9 mouse cellular contexts compared by ENCODE assay signal in the genomic region with DNA sequence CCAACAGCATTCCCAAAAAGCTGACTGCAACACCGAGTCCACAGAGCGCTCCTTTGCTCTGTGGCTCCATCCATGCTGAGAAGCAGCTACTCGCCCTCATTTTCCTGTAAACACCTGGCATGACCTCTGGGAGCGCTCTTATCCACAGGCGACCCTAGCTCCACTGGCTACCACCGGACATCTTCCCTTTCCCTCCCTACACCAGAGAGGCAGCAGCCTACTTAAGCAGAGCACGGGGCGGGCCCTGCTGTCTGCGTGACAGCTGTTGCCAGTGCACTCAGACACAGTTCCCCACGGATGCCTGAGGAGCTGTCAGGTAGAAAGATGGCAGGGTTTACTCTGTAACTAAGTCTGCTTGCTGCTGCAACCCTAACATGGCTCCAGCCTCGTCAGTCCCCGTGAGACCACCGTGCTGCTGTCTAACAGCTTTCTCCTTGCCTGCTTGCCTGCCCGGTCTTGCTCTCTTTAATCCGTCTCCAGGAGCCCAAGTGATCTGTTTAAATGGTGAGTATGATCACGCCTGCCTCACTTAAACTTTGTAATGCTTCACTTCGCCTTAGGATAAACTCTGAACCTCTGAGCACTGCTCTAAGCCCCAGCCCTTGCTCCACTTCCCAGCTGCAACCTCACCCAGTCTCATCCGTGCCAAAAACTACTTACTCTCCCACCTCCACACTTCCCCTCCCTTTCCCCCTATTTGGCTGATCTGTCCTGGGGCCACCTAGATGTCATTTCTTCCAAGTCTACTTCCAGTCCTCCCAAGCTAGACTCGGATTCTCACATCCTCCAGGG. TPM values are rescaled to one million over a fixed set of nuclear protein-coding genes. Genes with fewer than 3 reads are reported as not detected.
DNase-seq lines count a peak whose midpoint lies in the region; ATAC-seq lines count a peak whose summit lies in the region.
"Had no signal": no experiment of that assay in that cellular context is flagged by ENCODE, and none has a peak within 500 bp of the region (broad histone marks: within the 10 kb centered on the region; RNA-seq: fewer than 3 reads in every experiment).

No protein-coding gene starts in this region.

- H3K9ac ChIP-seq in embryonic facial prominence, embryonic 11.5 days (replicated peaks; ENCODE audit: low read length), result no peak overlapping the region; the same call in 1 of the 2 replicates
- no peak overlapping the region; the same call in 1 of the 2 replicates for H3K9ac ChIP-seq in intestine, embryonic 16.5 days (ENCODE audit: low read depth, low read length)
- H3K9ac ChIP-seq: lung, embryonic 15.5 days had no signal

- no peak for ATAC-seq in embryonic facial prominence, embryonic 11.5 days (replicated peaks; ENCODE audit: insufficient number of reproducible peaks, low FRiP score, low TSS enrichment, low read depth)
- peak; percentile 66 for ATAC-seq in intestine, embryonic 16.5 days
- ATAC-seq in erythroblast, adult 5-6 weeks (replicated peaks; ENCODE audit: low FRiP score, poor library complexity, severe bottlenecking), result no peak
- ATAC-seq in CD4-positive, CD25-positive, alpha-beta regulatory T cell, adult 4 months, result no peak

- intact Hi-C loops in left cerebral cortex, postnatal 4 days (cut with DNase I), result no loop called here

- H3K9me3 ChIP-seq in embryonic facial prominence, embryonic 11.5 days (replicated peaks; ENCODE audit: control insufficient read depth, low read length), result no peaks in the 10 kb centered on the region
- H3K9me3 ChIP-seq in intestine, embryonic 16.5 days (ENCODE audit: control insufficient read depth, low read length), result no peaks in the 10 kb centered on the region
- no peaks in the 10 kb centered on the region for H3K9me3 ChIP-seq in midbrain, embryonic 10.5 days (replicated peaks)
- H3K9me3 ChIP-seq: lung, embryonic 15.5 days had no signal

- no peak overlapping the region for H3K4me3 ChIP-seq in embryonic facial prominence, embryonic 11.5 days (ENCODE audit: low read depth, low read length)
- H3K4me3 ChIP-seq in intestine, embryonic 16.5 days (ENCODE audit: low read length), result no peak overlapping the region
- peak overlapping the region; percentile 9; the same call in 1 of the 2 replicates for H3K4me3 ChIP-seq in midbrain, embryonic 10.5 days
- H3K4me3 ChIP-seq: lung, embryonic 15.5 days had no signal

- no peaks in the 10 kb centered on the region; the same call in 1 of the 2 replicates for H3K4me1 ChIP-seq in embryonic facial prominence, embryonic 11.5 days (ENCODE audit: control insufficient read depth, insufficient read depth, low read length)
- peaks cover 12% of the 10 kb centered on the region; the same call in 1 of the 2 replicates for H3K4me1 ChIP-seq in intestine, embryonic 16.5 days (ENCODE audit: control insufficient read depth, insufficient read depth, low read length)
- peaks cover 8% of the 10 kb centered on the region for H3K4me1 ChIP-seq in midbrain, embryonic 10.5 days
- H3K4me1 ChIP-seq: lung, embryonic 15.5 days had no signal

- H3K4me2 ChIP-seq in embryonic facial prominence, embryonic 11.5 days (ENCODE audit: low read depth, low read length), result no peak overlapping the region
- no peak overlapping the region for H3K4me2 ChIP-seq in intestine, embryonic 16.5 days (ENCODE audit: low read depth, low read length)
- H3K4me2 ChIP-seq: lung, embryonic 15.5 days had no signal

- no peaks in the 10 kb centered on the region; the same call in none of the 2 replicates for H3K36me3 ChIP-seq in embryonic facial prominence, embryonic 11.5 days (replicated peaks; ENCODE audit: control insufficient read depth, insufficient read depth, low read depth, low read length)
- H3K36me3 ChIP-seq in intestine, embryonic 16.5 days (ENCODE audit: control insufficient read depth, insufficient read depth, low read length), result 0 out of 2 replicates have a peak, but pooled peaks cover 7% of the 10 kb centered on the region
- peaks cover 23% of the 10 kb centered on the region for H3K36me3 ChIP-seq in midbrain, embryonic 10.5 days

- 33% methylated on average over 19 of the region's 19 CpGs for WGBS in embryonic facial prominence, embryonic 11.5 days
- WGBS in intestine, embryonic 16.5 days, result 35% methylated on average over 19 of the region's 19 CpGs
- 34% methylated on average over 19 of the region's 19 CpGs for WGBS in midbrain, embryonic 10.5 days

- peak; percentile 44 for DNase-seq in left cerebral cortex, postnatal 4 days
- DNase-seq in left cerebral cortex, adult 11 months (ENCODE audit: low spot score), result no peak
- DNase-seq in embryonic facial prominence, embryonic 11.5 days (ENCODE audit: low spot score), result peak; percentile 59
- DNase-seq in midbrain, embryonic 10.5 days (ENCODE audit: low spot score), result peak; percentile 58
- no peak for DNase-seq in thymus, postnatal 25 days

- H3K27ac ChIP-seq in embryonic facial prominence, embryonic 11.5 days (replicated peaks; ENCODE audit: low read depth, low read length), result no peak overlapping the region
- no peak overlapping the region for H3K27ac ChIP-seq in intestine, embryonic 16.5 days (ENCODE audit: low read length)
- no peak overlapping the region for H3K27ac ChIP-seq in midbrain, embryonic 10.5 days (replicated peaks)
- H3K27ac ChIP-seq: lung, embryonic 15.5 days had no signal

- H3K27me3 ChIP-seq in embryonic facial prominence, embryonic 11.5 days (ENCODE audit: control insufficient read depth, insufficient read depth, low read length), result no peaks in the 10 kb centered on the region
- no peaks in the 10 kb centered on the region for H3K27me3 ChIP-seq in intestine, embryonic 16.5 days (replicated peaks; ENCODE audit: control insufficient read depth, insufficient read depth, low read length)
- H3K27me3 ChIP-seq in midbrain, embryonic 10.5 days (ENCODE audit: low read depth, poor library complexity, severe bottlenecking), result no peaks in the 10 kb centered on the region
- H3K27me3 ChIP-seq: lung, embryonic 15.5 days had no signal

RNA-seq across cellular contexts. Expression of gene Slc25a28, which starts 12.3 kb away (rescaled TPM):
- total RNA-seq in left cerebral cortex, postnatal 4 days (2021), result 10 to 100 TPM; 48.8 to 50.7 TPM
- polyA plus RNA-seq in embryonic facial prominence, embryonic 11.5 days (2014; fragmentation: Nextera tagmentation; extraction: Ambion mirVana), result 9.2 and 9.7 TPM in 2 replicates
- polyA plus RNA-seq in intestine, embryonic 16.5 days (2015; fragmentation: Nextera tagmentation; extraction: Ambion mirVana), result 19.5 and 20.0 TPM in 2 replicates
- polyA plus RNA-seq in midbrain, embryonic 10.5 days (2016; fragmentation: Nextera tagmentation; extraction: Ambion mirVana), result 10.3 and 11.5 TPM in 2 replicates
- total RNA-seq in erythroblast, adult 5-6 weeks (2015; ENCODE audit: low replicate concordance), result 3.8 and 12.1 TPM in 2 replicates
- total RNA-seq in erythroblast, adult 5-6 weeks (2017; ENCODE audit: low replicate concordance), result 9.7 and 10.9 TPM in 2 replicates
- 10 to 100 TPM in 1 of 2 experiments, 1 to 10 TPM in 1; 9.8 to 12.6 TPM for polyA plus RNA-seq in CD4-positive, CD25-positive, alpha-beta regulatory T cell, adult 4 months (2017; shearing (Covaris generic))

RNA-seq across cellular contexts. Expression of gene Entpd7, which starts 27.1 kb away (rescaled TPM):
- 10 to 100 TPM; 26.2 to 26.3 TPM for total RNA-seq in left cerebral cortex, postnatal 4 days (2021)
- 9.6 and 11.4 TPM in 2 replicates for polyA plus RNA-seq in embryonic facial prominence, embryonic 11.5 days (2014; fragmentation: Nextera tagmentation; extraction: Ambion mirVana)
- polyA plus RNA-seq in intestine, embryonic 16.5 days (2015; fragmentation: Nextera tagmentation; extraction: Ambion mirVana), result 27.6 and 36.9 TPM in 2 replicates
- polyA plus RNA-seq in midbrain, embryonic 10.5 days (2016; fragmentation: Nextera tagmentation; extraction: Ambion mirVana), result 9.7 TPM in 2 replicates
- 3.8 and 4.4 TPM in 2 replicates for total RNA-seq in erythroblast, adult 5-6 weeks (2015; ENCODE audit: low replicate concordance)
- total RNA-seq in erythroblast, adult 5-6 weeks (2017; ENCODE audit: low replicate concordance), result 1.1 TPM in 2 replicates
- polyA plus RNA-seq in CD4-positive, CD25-positive, alpha-beta regulatory T cell, adult 4 months (2017; shearing (Covaris generic)), result 1 to 10 TPM; 6.7 to 7.1 TPM

RNA-seq across cellular contexts. Expression of gene Nkx2-3, which starts 50.2 kb away (rescaled TPM):
- not detected for total RNA-seq in left cerebral cortex, postnatal 4 days (2021)
- polyA plus RNA-seq in embryonic facial prominence, embryonic 11.5 days (2014; fragmentation: Nextera tagmentation; extraction: Ambion mirVana), result 2.0 and 2.7 TPM in 2 replicates
- polyA plus RNA-seq in intestine, embryonic 16.5 days (2015; fragmentation: Nextera tagmentation; extraction: Ambion mirVana), result 61.3 and 64.6 TPM in 2 replicates
- 0.21 and 0.42 TPM in 2 replicates for polyA plus RNA-seq in midbrain, embryonic 10.5 days (2016; fragmentation: Nextera tagmentation; extraction: Ambion mirVana)
- 1.7 TPM in 1 of 2 replicates, not detected in the other for total RNA-seq in erythroblast, adult 5-6 weeks (2015; ENCODE audit: low replicate concordance)
- total RNA-seq in erythroblast, adult 5-6 weeks (2017; ENCODE audit: low replicate concordance), result not detected in 2 replicates
- polyA plus RNA-seq in CD4-positive, CD25-positive, alpha-beta regulatory T cell, adult 4 months (2017; shearing (Covaris generic)), result not detected
- polyA plus RNA-seq: lung, embryonic 15.5 days had no signal

Comparison
In these comparisons a context has a peak if more than half of its experiments do, and no peak if none do; other contexts are left out.
1. DNase-seq: peak in left cerebral cortex, postnatal 4 days (single experiment), embryonic facial prominence, embryonic 11.5 days (single experiment) and midbrain, embryonic 10.5 days (single experiment); none in left cerebral cortex, adult 11 months (single experiment) and thymus, postnatal 25 days (single experiment).
2. RNA of gene Nkx2-3, which starts 50.2 kb away (polyA plus RNA-seq): 61.3 to 64.6 TPM in intestine, embryonic 16.5 days; 2.0 to 2.7 TPM in embryonic facial prominence, embryonic 11.5 days, 0.21 to 0.42 TPM in midbrain, embryonic 10.5 days and not detected in CD4-positive, CD25-positive, alpha-beta regulatory T cell, adult 4 months; every median in the first group is over 10 times any median in the second.